Mouse (Mus musculus) ES-E14 (cell line): ENCODE data around the gene Ldlrad3. TPM values are rescaled to one million over a fixed set of nuclear protein-coding genes. Genes with fewer than 3 reads are reported as not detected.

Source experiments
- DNase-seq: peaks from one replicate; pipeline ENCODE4 v3.0.0-alpha.2; 2013; ENCODE audit warnings: low read depth, low spot score
- H3K27ac ChIP-seq: 2 replicates; pipeline ENCODE4 v1.5.1; 2012; ENCODE audit warnings: low read depth, mild to moderate bottlenecking, low read length, moderate library complexity, mixed read lengths; ENCODE audit not compliant: poor library complexity, insufficient read depth, severe bottlenecking
- H3K36me3 ChIP-seq: 2 replicates; pipeline ENCODE4 v1.6.1; 2012; ENCODE audit warnings: mild to moderate bottlenecking, low read length, moderate library complexity, mixed read lengths; ENCODE audit not compliant: control insufficient read depth, poor library complexity, insufficient read depth, severe bottlenecking
- H3K4me1 ChIP-seq, 2 experiments: fragments of 150-350 bp in 1 of 2; sonication (generic) in 1 of 2; 2 replicates each; pipeline ENCODE4 v1.6.1; 2012; ENCODE audit warnings: low read length in 2 of 2, mild to moderate bottlenecking in 1 of 2, mixed read lengths in 1 of 2; ENCODE audit not compliant: control insufficient read depth in 2 of 2, insufficient read depth in 2 of 2, poor library complexity in 1 of 2
- H3K4me3 ChIP-seq, 2 experiments: fragments of 150-350 bp in 1 of 2; sonication (generic) in 1 of 2; 2 replicates each; pipeline ENCODE4 v1.5.1; 2012; ENCODE audit warnings: low read length in 2 of 2, low read depth in 1 of 2, mild to moderate bottlenecking in 1 of 2, mixed read lengths in 1 of 2; ENCODE audit not compliant: insufficient read depth in 1 of 2, poor library complexity in 1 of 2, severe bottlenecking in 1 of 2
- H3K9ac ChIP-seq: 2 replicates; pipeline ENCODE4 v1.6.1; 2012; ENCODE audit warnings: low read depth, mild to moderate bottlenecking, low read length, mixed read lengths; ENCODE audit not compliant: poor library complexity, insufficient read depth, severe bottlenecking
- H3K9me3 ChIP-seq: fragments of 150-350 bp; sonication (generic); 2 replicates; pipeline ENCODE4 v1.6.1; 2012; ENCODE audit warnings: low read depth, mild to moderate bottlenecking, low read length; ENCODE audit not compliant: control insufficient read depth, insufficient read depth
- CHD2 ChIP-seq: IDR thresholded peaks from 2 replicates; pipeline ENCODE4 v1.6.1; 2014; ENCODE audit warnings: mild to moderate bottlenecking, low read depth, low read length, inconsistent platforms
- HCFC1 ChIP-seq: IDR thresholded peaks from 2 replicates; pipeline ENCODE4 v1.6.1; 2012; ENCODE audit warnings: low read length, inconsistent platforms, borderline replicate concordance; ENCODE audit not compliant: insufficient read depth
- MAFK ChIP-seq: IDR thresholded peaks from 2 replicates; pipeline ENCODE4 v1.6.1; 2014; ENCODE audit warnings: mild to moderate bottlenecking, low read depth, low read length, inconsistent platforms; ENCODE audit not compliant: insufficient read depth
- ZC3H11A ChIP-seq: IDR thresholded peaks from 2 replicates; pipeline ENCODE4 v1.6.1; 2012; ENCODE audit warnings: low read depth, mild to moderate bottlenecking, inconsistent platforms, low read length, borderline replicate concordance
- ZNF384 ChIP-seq: IDR thresholded peaks from 2 replicates; pipeline ENCODE4 v1.6.1; 2012; ENCODE audit warnings: low read depth, low read length, inconsistent platforms
- in situ Hi-C, 2 experiments: fragments of 600-800 bp; cut with MboI; formaldehyde crosslinking; loops; one replicate each; pipeline ENCODE4 v1.15.1; 2025; ENCODE audit warnings: low sequenced_read_pairs in 2 of 2, inconsistent platforms in 1 of 2; ENCODE audit not compliant: unreplicated experiment in 2 of 2
- total RNA-seq: library from RNA; depleted of rRNA; stranded (reverse); fragments of 300-350 nt; gene quantifications from 2 replicates; pipeline ENCODE4 v1.2.3, GENCODE M21; 2012

Ldlrad3 gene
- total RNA-seq, 1 experiment = 27.1 TPM

GRCm38 (mm10) chr2:102038229-102038894 lies 147.8 kb downstream of the Ldlrad3 start:
- H3K4me3 ChIP-seq = no peak overlapping the region
- no peaks in the 10 kb centered on the region for H3K9me3 ChIP-seq
- H3K27ac ChIP-seq = no peak overlapping the region
- DNase-seq = no peak
- H3K36me3 ChIP-seq = no peaks in the 10 kb centered on the region
- no peak overlapping the region for H3K9ac ChIP-seq
- H3K4me1 ChIP-seq = peaks cover 0 to 3% of the 10 kb centered on the region in 2 experiments; a peak in 1 of 4 replicates
- in situ Hi-C loops = no loop called here
- no peak for TF ChIP-seq ZC3H11A
- no peak for TF ChIP-seq ZNF384
- TF ChIP-seq MAFK = no peak
- no peak for TF ChIP-seq HCFC1
- no peak for TF ChIP-seq CHD2

GRCm38 (mm10) chr2:102036665-102037511 lies 149.3 kb downstream of the Ldlrad3 start:
- no peaks in the 10 kb centered on the region for H3K9me3 ChIP-seq
- TF ChIP-seq MAFK = no peak
- no peak for TF ChIP-seq ZNF384
- TF ChIP-seq HCFC1 = no peak
- TF ChIP-seq CHD2 = no peak
- TF ChIP-seq ZC3H11A = no peak
- no peak overlapping the region for H3K27ac ChIP-seq
- no peak overlapping the region for H3K4me3 ChIP-seq
- no peak overlapping the region for H3K9ac ChIP-seq
- in situ Hi-C loops = no loop called here
- DNase-seq = no peak
- H3K4me1 ChIP-seq = peaks cover 0 to 9% of the 10 kb centered on the region in 2 experiments; a peak in 1 of 4 replicates
- no peaks in the 10 kb centered on the region for H3K36me3 ChIP-seq

- no peak for DNase-seq
- H3K4me1 ChIP-seq = peaks cover 0 to 9% of the 10 kb centered on the region in 2 experiments; a peak in 1 of 4 replicates
- TF ChIP-seq MAFK (no peak), HCFC1 (no peak), ZNF384 (no peak), CHD2 (no peak), ZC3H11A (no peak)
- no peaks in the 10 kb centered on the region for H3K9me3 ChIP-seq
- no peaks in the 10 kb centered on the region for H3K36me3 ChIP-seq
- H3K9ac ChIP-seq = no peak overlapping the region
- no peak overlapping the region for H3K27ac ChIP-seq
- H3K4me3 ChIP-seq = no peak overlapping the region
- in situ Hi-C loops = no loop called here
Observed at GRCm38 (mm10) chr2:102034513-102034879, 151.7 kb downstream of the Ldlrad3 start.

DNA sequence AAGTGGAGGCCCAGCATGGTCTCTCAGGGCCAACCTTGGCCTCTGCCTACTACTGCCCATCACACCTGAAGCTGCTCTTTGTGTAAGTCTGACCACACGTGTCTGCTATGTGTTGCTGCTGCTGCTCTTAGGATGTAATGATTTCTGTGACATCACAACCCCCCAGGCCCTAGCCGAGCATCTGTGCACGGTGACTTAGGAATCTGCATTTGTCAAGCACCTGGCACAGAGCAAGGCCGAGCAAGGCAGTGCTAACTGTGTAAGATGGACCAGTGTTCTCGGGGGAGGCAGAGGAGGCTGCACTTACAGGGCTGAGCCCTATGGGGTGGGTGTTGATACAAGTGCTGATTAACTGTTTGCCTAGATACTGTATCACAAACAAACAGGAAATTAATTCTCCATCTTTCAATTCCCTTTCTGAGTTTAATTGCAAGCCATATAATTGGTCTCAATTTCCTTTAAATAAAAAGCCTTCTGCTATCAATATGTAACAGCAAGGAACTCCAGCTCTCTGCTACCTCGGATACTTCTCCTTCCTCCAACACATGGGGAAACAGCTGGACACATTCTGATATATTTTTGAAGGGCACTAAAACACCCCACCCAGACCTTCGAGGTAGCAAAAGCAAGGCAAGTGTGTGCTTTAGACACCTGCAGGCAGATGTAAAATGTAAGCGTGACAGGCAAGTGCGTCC lies 152.2 kb downstream of the Ldlrad3 start:
- H3K9ac ChIP-seq = no peak overlapping the region
- no peak overlapping the region for H3K4me3 ChIP-seq
- no peak overlapping the region for H3K27ac ChIP-seq
- no peaks in the 10 kb centered on the region for H3K9me3 ChIP-seq
- H3K36me3 ChIP-seq = no peaks in the 10 kb centered on the region
- peaks cover 0 to 9% of the 10 kb centered on the region in 2 experiments; a peak in 1 of 4 replicates for H3K4me1 ChIP-seq
- DNase-seq = no peak
- TF ChIP-seq CHD2 = no peak
- TF ChIP-seq ZNF384 = no peak
- TF ChIP-seq HCFC1 = no peak
- TF ChIP-seq ZC3H11A = no peak
- no peak for TF ChIP-seq MAFK
- in situ Hi-C loops = no loop called here
